Mouse (Mus musculus) kidney, postnatal 10 days (tissue): ENCODE data around the gene Slc7a11.

ENCODE experiments used
- DNase-seq: peaks from one replicate; pipeline ENCODE4 v3.0.0; 2021; ENCODE audit warnings: mixed read lengths

Gene Slc7a11

GRCm38 (mm10) chr3:50130319-50130718, 313.1 kb downstream of the Slc7a11 start:
- DNase-seq: no peak

- no peak for DNase-seq
Observed at GRCm38 (mm10) chr3:50121001-50121400, 322.4 kb downstream of the Slc7a11 start.

GRCm38 (mm10) chr3:50116266-50116665, 327.1 kb downstream of the Slc7a11 start:
- peak; percentile 5 for DNase-seq

DNA sequence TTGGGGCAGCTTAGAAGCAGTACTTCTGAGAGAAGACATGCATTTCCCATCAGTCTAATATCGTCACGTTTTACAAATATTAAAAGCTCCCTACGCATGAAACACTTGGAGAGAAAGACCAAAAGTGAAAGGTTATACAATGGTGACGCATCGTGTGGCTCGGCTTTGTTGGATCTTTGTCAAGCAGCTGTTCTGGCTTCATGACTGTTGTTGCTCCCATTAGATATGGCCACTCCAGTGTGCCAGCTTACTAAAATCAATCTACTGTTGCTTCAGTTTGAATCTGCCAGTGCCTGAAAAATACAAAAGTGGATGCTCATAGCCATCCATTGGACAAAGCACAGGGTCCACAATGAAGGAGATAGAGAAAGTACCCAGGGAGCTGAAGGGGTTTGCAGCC, 337.9 kb downstream of the Slc7a11 start:
- no peak for DNase-seq

GRCm38 (mm10) chr3:50094404-50095092, 348.9 kb downstream of the Slc7a11 start:
- no peak for DNase-seq

DNA sequence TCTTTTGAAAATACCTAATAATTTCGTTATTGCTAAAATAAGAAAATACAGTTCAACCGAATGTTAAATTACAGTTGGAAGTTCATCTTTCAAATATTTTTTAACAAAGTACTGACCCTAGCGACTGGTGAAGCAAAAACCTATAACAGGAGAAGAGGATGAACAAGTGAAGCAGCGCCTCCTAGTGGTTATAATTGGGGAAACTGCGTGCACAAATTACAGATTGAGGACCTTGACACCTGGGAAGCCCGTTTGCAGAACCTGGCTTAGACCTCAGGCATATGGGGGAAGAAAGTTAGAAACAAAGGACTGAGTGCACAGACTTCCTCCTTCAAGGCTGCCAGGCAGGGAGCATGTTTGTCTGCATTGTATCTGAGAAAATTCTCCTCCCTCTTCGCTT, 366.4 kb downstream of the Slc7a11 start:
- DNase-seq: peak; percentile 80

DNA sequence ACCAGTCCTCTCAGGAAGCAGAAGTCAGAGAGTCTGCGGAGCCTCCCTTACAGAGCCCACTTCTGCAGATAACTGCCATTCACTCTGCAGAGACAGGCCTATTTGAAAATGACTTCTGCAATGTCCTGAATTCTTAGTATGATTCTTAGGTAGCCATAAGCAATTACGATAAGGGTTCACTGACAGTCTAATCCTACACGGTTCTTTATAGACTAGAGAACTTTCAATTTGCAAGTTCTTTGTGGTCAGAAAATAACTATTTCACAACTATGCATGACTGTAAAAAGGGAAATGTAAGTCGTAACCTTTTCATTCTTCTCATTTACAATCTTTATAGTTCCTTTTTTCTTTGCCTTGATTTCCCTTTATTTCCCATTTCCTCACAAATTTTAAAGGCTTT, 380.0 kb downstream of the Slc7a11 start:
- no peak for DNase-seq

GRCm38 (mm10) chr3:50044666-50045065, 398.7 kb downstream of the Slc7a11 start:
- no peak for DNase-seq

DNA sequence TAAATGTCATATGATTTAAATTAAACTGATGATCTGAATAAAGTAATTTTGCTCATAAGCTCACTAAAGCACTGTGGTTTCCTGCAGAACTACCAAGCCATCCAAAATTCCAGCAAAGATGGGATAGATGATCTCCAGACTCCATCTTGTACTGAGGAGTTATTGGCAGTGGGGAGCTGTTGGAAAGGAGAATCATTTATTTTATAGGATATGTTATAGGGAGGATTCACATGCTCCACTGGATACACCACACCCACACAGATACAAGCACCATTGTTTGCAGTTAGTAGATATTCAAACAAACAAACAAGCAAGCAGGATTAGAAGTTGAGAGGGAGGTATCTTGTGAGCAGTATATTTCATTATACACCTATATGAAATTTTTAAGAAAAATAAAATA, 399.3 kb downstream of the Slc7a11 start:
- no peak for DNase-seq

DNA sequence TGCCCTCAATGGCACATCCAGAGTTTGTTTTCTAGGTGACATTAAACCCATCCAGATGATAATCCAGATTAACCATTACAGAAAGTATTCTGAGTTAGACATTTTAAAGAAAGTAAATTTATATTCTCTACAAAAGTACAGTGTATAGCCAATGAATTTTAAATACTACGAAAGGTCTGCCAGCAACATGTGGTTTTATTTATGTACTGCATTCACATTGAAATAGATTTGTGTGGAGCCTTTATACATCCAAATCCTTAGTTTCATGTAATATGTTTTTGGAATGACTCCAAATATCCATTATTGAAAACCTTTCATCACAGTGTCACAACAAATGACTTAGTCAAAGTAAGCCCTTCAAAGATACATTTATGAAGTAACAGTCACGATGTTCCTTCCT, 402.3 kb downstream of the Slc7a11 start:
- DNase-seq: no peak

DNA sequence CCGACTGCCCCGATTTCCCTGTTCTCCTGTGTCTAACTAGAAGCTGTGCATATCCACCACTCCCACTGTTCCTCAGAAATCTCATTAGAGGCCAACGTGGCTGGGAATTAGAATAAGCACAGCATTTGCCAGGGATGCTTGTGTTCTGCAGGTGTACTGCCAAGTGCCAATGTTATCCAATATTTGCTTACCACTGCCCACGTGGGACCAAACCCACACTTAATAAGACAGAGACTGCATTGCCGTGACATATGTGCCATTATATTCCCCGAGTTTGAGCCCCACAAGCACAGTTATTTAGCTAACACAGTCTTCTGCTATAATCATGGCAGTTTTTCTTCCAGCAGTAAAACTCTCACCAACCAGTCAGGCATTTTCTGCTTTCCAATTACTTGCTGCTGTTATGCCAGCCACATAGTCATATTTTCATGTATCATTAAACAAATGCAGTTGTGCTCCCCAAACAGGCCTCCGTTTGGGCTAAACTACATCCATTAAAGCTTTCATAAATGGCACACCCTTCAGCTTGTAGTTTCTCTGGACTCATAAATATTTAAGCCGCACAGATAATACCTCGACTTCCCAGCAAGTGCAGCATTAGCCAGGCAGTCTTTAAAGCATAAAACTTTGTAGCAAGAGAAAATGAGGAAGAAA, 407.4 kb downstream of the Slc7a11 start:
- DNase-seq: no peak

DNA sequence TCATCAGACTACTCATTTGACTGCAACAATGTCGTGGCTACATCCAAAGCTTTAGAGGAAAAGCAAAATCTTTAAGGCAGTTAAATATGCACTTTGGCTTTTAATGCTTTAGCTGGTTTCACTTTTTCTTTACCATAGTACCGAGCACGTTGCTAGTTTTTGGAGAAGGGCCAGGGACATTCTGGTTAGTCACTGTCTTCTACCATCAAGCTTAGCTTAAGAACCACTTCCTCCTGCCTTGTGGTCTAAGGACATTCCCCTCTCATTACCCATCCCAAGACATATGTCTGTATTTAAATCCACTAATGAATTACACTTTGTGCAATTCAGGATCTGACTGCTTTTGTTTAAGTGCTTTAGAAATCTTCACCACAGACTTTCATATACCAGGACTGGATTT, 410.1 kb downstream of the Slc7a11 start:
- no peak for DNase-seq

DNA sequence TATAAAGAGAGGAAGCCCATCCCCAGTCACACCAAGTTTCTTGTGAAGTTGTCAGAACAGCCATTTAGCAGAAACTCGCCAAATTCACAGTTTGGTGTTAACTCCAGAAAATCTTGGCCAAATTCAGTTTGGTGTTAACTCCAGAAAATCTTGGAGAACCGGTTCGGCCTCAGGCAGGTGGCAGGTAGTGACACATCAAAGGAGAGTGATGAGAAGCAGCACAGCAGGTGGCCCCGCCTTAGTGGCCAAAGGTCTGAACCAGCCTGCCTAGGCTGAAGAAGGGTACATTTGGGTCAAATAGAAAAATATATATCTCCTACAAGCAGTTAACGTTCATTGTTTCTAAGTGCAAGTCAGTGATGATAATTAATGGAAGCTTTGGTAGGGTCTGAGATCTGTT, 417.4 kb downstream of the Slc7a11 start:
- DNase-seq: no peak

- DNase-seq: no peak
Observed at GRCm38 (mm10) chr3:50014396-50014795, 429.0 kb downstream of the Slc7a11 start.

GRCm38 (mm10) chr3:50012012-50012411, 431.4 kb downstream of the Slc7a11 start:
- no peak for DNase-seq

DNA sequence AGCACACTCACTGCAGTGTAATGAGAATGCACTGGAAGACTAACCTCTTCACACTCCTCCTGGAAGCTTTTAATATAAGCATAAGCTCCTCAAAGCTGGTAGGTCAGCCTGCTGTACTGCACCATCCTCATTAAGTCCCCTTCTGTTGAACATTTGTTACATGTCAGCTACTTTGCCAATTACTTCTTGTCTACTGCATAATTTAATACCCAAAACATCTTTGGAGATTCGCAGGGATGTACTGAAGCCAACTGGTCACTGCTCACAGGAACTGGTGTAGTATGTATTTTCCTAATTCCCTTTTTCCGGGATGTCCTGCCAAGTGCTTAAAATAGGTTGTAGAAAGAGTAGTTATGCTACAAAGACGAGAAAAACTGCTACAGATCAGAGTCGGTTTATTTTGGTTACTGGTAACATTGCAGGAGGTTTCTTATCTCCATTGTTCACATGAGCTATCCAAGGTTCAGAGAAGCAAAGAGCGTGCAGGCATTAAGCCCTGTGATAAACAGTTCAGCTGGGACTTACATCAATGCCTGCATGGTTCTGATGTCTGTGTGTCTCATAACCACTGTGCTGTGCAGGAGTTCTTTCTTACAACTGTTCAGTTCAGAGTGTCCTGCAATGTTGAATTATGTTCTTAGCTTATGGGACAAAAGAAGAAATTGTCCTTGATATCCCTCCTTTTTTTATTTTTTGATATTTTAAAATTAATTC, 439.3 kb downstream of the Slc7a11 start:
- DNase-seq: no peak

- no peak for DNase-seq
Observed at GRCm38 (mm10) chr3:50002067-50002466, 441.3 kb downstream of the Slc7a11 start.

DNA sequence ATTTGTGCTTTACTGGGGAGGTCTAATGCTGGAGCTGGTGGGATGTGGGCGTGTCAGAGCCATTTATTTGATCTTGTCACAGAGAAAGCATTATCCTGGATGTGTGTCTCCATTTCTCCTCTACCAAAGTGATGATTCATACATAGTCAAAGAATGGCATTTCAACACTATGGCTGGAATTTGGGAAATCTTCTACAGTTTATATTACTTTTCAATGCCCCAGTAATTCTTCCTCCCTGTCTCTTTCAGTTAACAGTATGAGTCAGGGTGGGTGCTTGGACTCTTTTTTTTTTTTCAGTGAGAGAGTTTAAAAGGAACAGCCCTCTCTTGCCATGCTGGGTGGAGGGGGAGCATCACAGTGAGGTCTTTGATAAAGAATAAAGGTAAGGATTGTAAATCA, 441.8 kb downstream of the Slc7a11 start:
- no peak for DNase-seq

GRCm38 (mm10) chr3:49992891-49993290, 450.5 kb downstream of the Slc7a11 start:
- peak; percentile 76 for DNase-seq

- DNase-seq: no peak
Observed at GRCm38 (mm10) chr3:49987236-49987635, 456.2 kb downstream of the Slc7a11 start.

GRCm38 (mm10) chr3:49984795-49985194, 458.6 kb downstream of the Slc7a11 start:
- no peak for DNase-seq

- DNase-seq: no peak
Observed at GRCm38 (mm10) chr3:49983429-49984268, 459.8 kb downstream of the Slc7a11 start.

- no peak for DNase-seq
Observed at GRCm38 (mm10) chr3:49973994-49974393, 469.4 kb downstream of the Slc7a11 start.
